In the genomic region with DNA sequence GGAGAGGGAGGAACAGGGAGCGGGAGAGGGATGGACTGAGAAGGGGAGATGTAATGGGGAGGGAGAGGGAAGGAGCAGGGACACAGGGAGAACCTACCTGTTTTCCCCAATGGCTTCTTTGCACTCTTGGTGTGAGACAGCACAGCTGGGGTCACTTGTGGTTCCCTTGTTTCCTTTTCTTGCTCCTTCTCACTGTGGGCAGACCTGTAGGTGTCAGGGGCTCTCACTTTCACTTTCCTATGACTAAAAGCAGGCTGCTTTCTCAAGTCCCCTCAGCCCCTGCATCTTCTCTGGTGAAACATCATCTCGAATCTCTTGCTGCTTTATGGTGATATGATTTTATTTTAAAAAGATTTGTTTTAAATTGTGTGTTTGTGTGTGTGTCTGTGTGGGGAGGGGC, we compare ENCODE assay signal across 29 mouse cellular contexts.
A peak's percentile ranks its signal among the peaks of the same experiment; 100 is the strongest.
DNase-seq lines count a peak whose midpoint lies in the region.
"Had no signal": no experiment of that assay in that cellular context is flagged by ENCODE, and none has a peak within 500 bp of the region (broad histone marks: within the 10 kb centered on the region; RNA-seq: fewer than 3 reads in every experiment).

No protein-coding gene starts in this region.

- H3K36me3 ChIP-seq in embryonic facial prominence, embryonic 10.5 days (replicated peaks): no peaks in the 10 kb centered on the region
- H3K36me3 ChIP-seq in forebrain, embryonic 10.5 days (replicated peaks): no peaks in the 10 kb centered on the region
- H3K36me3 ChIP-seq: forebrain, embryonic 15.5 days; hindbrain, embryonic 15.5 days; intestine, embryonic 15.5 days; neural tube, embryonic 13.5 days had no signal

- 59% methylated on average over 2 of the region's 2 CpGs for WGBS in embryonic facial prominence, embryonic 10.5 days
- WGBS in forebrain, embryonic 10.5 days: 49% methylated on average over 2 of the region's 2 CpGs

- H3K4me3 ChIP-seq in embryonic facial prominence, embryonic 10.5 days: no peak overlapping the region
- H3K4me3 ChIP-seq in forebrain, embryonic 10.5 days: no peak overlapping the region
- H3K4me3 ChIP-seq: forebrain, embryonic 15.5 days; hindbrain, embryonic 15.5 days; intestine, embryonic 15.5 days; myocyte; neural tube, embryonic 13.5 days had no signal

- H3K9me3 ChIP-seq in embryonic facial prominence, embryonic 10.5 days: no peaks in the 10 kb centered on the region
- H3K9me3 ChIP-seq in forebrain, embryonic 10.5 days: no peaks in the 10 kb centered on the region; the same call in 1 of the 2 replicates
- H3K9me3 ChIP-seq: forebrain, embryonic 15.5 days; hindbrain, embryonic 15.5 days; intestine, embryonic 15.5 days; neural tube, embryonic 13.5 days had no signal

- H3K27me3 ChIP-seq in embryonic facial prominence, embryonic 10.5 days (replicated peaks; ENCODE audit: low read depth, poor library complexity, severe bottlenecking): no peaks in the 10 kb centered on the region
- no peaks in the 10 kb centered on the region for H3K27me3 ChIP-seq in forebrain, embryonic 10.5 days (ENCODE audit: poor library complexity, severe bottlenecking)
- H3K27me3 ChIP-seq: forebrain, embryonic 15.5 days; hindbrain, embryonic 15.5 days; intestine, embryonic 15.5 days; neural tube, embryonic 13.5 days had no signal

- H3K4me1 ChIP-seq in embryonic facial prominence, embryonic 10.5 days: peaks cover 10% of the 10 kb centered on the region
- H3K4me1 ChIP-seq in forebrain, embryonic 10.5 days: peaks cover 5% of the 10 kb centered on the region
- H3K4me1 ChIP-seq: forebrain, embryonic 15.5 days; hindbrain, embryonic 15.5 days; intestine, embryonic 15.5 days; neural tube, embryonic 13.5 days had no signal

- no peak overlapping the region for H3K27ac ChIP-seq in embryonic facial prominence, embryonic 10.5 days (replicated peaks)
- H3K27ac ChIP-seq in forebrain, embryonic 10.5 days: no peak overlapping the region
- H3K27ac ChIP-seq: forebrain, embryonic 15.5 days; hindbrain, embryonic 15.5 days; intestine, embryonic 15.5 days; kidney, postnatal 0 days; liver, embryonic 14.5 days; macrophage; neural tube, embryonic 13.5 days had no signal

- DNase-seq in CD4-positive helper T cell, adult 2 months (ENCODE audit: low read depth, low spot score): peak; percentile 39
- DNase-seq in T-cell, adult 2 months (ENCODE audit: low spot score): peak; percentile 13
- peak; percentile 60 for DNase-seq in induced T-regulatory cell, adult 2 months (ENCODE audit: low read depth)
- DNase-seq in natural killer cell, adult 2 months (ENCODE audit: low spot score in 2 of 2): peak; percentile 48 to 66
- no peak for DNase-seq in embryonic facial prominence, embryonic 10.5 days (ENCODE audit: low spot score)
- no peak for DNase-seq in layer of hippocampus, adult 8-10 months (ENCODE audit: low spot score in 2 of 2)
- no peak for DNase-seq in layer of hippocampus, postnatal 25 days (ENCODE audit: extremely low spot score in 1 of 2, low spot score in 1 of 2)
- no peak for DNase-seq in forebrain, embryonic 10.5 days (ENCODE audit: extremely low spot score, low spot score)
- DNase-seq: adrenal gland, adult 8-10 months; cerebellum, adult 2 months; cerebellum, postnatal 14 days; gastrocnemius, postnatal 14 days; heart, adult 18-20 months; heart, postnatal 36 days; kidney, adult 8-10 months; kidney, postnatal 4 days; liver; lung, adult 2 months; lung, postnatal 10 days; right cerebral cortex, postnatal 25 days; thymus, postnatal 4 days had no signal

Comparison
In these comparisons a context has a peak if more than half of its experiments do, and no peak if none do; other contexts are left out.
1. DNase-seq: peak in CD4-positive helper T cell, adult 2 months (single experiment), T-cell, adult 2 months (single experiment), induced T-regulatory cell, adult 2 months (single experiment) and natural killer cell, adult 2 months (2 of 2); none in embryonic facial prominence, embryonic 10.5 days (single experiment), layer of hippocampus, adult 8-10 months (0 of 2), layer of hippocampus, postnatal 25 days (0 of 2) and forebrain, embryonic 10.5 days (single experiment).